Mouse (Mus musculus) midbrain, embryonic 10.5 days (tissue): Measurements from ENCODE around the gene Lce1m. TPM values are rescaled to one million over a fixed set of nuclear protein-coding genes. Genes with fewer than 3 reads are reported as not detected.

ENCODE experiments used
- DNase-seq: peaks from one replicate; pipeline ENCODE4 v3.0.0-alpha.2; 2017; ENCODE audit warnings: low spot score
- H3K27ac ChIP-seq: fragments of 300-500 bp; sonication (generic); replicated peaks from 2 replicates; pipeline ENCODE4 v1.5.1; 2016; ENCODE audit warnings: mild to moderate bottlenecking
- H3K27me3 ChIP-seq: fragments of 300-500 bp; sonication (generic); 2 replicates; pipeline ENCODE4 v1.6.1; 2016; ENCODE audit warnings: low read depth, mild to moderate bottlenecking; ENCODE audit not compliant: poor library complexity, severe bottlenecking
- H3K36me3 ChIP-seq: fragments of 300-500 bp; sonication (generic); 2 replicates; pipeline ENCODE4 v1.6.1; 2016; ENCODE audit warnings: mild to moderate bottlenecking, moderate library complexity
- H3K4me1 ChIP-seq: fragments of 300-500 bp; sonication (generic); 2 replicates; pipeline ENCODE4 v1.6.1; 2016
- H3K4me3 ChIP-seq: fragments of 300-500 bp; sonication (generic); 2 replicates; pipeline ENCODE4 v1.5.1; 2016; ENCODE audit warnings: mild to moderate bottlenecking, moderate library complexity
- H3K9me3 ChIP-seq: fragments of 300-500 bp; sonication (generic); replicated peaks from 2 replicates; pipeline ENCODE4 v1.6.1; 2016; ENCODE audit warnings: mild to moderate bottlenecking
- WGBS: fragments of 180-500 bp; shearing (Covaris S2); methylation state at CpG from one replicate; pipeline ENCODE4 v1.1.7; 2016; 5-methylcytosine and 5-hydroxymethylcytosine counted together
- polyA plus RNA-seq: library from polyadenylated mRNA; unstranded; fragments of >200 nt; fragmentation: Nextera tagmentation; extraction: Ambion mirVana; gene quantifications from 2 replicates; pipeline ENCODE4 v1.2.1, GENCODE M21; 2016

The Lce1m gene
- polyA plus RNA-seq, 1 experiment from 2014 or later, result not detected

DNA sequence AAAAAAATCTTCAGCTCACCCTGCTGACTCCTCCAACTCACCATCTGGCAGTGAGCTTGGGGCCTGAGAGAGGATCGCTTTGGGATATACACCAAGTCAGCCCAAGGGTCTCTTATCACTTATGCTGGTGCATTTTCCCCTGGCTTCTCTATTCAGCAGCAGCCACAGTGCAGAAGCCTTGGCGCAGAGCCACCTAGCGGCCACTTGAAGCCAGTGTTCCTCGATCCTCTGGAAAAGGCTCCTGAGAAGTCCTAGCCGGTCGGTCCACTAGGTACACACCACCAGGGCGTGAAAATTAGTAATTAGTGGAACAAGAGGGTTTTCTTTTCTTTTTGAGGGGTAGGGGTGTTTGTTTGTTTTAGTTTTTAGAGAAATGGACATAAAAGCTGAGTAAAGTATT is 20.2 kb downstream of the Lce1m start:
- H3K36me3 ChIP-seq, result no peaks in the 10 kb centered on the region
- no peak overlapping the region for H3K4me3 ChIP-seq
- no peaks in the 10 kb centered on the region for H3K9me3 ChIP-seq
- no peaks in the 10 kb centered on the region for H3K27me3 ChIP-seq
- 7% methylated on average over 7 of the region's 7 CpGs for WGBS
- H3K27ac ChIP-seq, result no peak overlapping the region
- no peaks in the 10 kb centered on the region for H3K4me1 ChIP-seq
- DNase-seq, result peak; percentile 76

DNA sequence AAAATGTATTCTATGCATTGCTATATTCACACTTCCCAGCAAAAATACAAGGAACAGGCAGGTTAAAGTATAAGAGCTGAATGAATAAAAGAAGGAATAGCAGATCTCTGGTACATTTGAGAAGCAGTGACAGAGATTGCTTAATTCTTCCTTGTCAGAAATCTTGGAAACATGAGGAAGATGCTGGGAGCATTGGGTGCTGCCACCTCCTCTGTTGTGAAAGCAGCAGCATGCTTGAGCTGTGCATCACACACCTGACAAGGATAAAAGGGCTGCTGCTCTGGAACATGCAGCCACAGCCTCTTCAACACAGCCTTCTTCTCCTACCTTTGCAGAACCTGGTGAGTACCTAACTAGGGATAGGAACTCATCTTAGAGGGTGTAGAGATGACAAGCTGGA is 26.9 kb downstream of the Lce1m start, which contains the start of gene Lce3f:
Lce3f (plus strand) TSS at position 301 of the 400 bp plus-strand sequence.
- Histone ChIP-seq H3K27me3 (no peaks in the 10 kb centered on the region), H3K36me3 (no peaks in the 10 kb centered on the region), H3K4me1 (no peaks in the 10 kb centered on the region), H3K9me3 (no peaks in the 10 kb centered on the region), H3K4me3 (no peak within 1 kb of the TSS), H3K27ac (no peak within 1 kb of the TSS)
- no peak for DNase-seq

DNA sequence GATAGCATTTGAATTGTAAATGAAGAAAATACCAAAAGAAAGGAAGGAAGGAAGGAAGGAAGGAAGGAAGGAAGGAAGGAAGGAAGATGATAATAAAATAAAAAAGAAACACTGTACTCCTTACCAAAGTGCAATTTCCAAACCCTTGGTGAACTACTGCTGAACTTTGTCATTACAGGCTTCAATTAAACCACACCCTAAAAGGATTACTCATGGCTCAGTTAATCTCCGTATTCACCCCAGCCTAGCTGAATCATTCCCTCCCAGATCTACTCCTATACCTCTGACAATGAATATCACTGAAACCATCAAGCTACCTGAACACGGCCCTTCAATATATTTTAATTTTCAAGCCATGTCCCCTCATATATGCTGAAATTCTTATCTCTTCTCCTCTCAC is 40.4 kb downstream of the Lce1m start:
- H3K9me3 ChIP-seq, result no peaks in the 10 kb centered on the region
- no peaks in the 10 kb centered on the region for H3K27me3 ChIP-seq
- H3K4me3 ChIP-seq, result no peak overlapping the region
- no peak for DNase-seq
- H3K27ac ChIP-seq, result no peak overlapping the region
- H3K4me1 ChIP-seq, result no peaks in the 10 kb centered on the region
- H3K36me3 ChIP-seq, result no peaks in the 10 kb centered on the region
- 71% methylated on average over 2 of the region's 2 CpGs for WGBS

Other genes starting within 250 kb of the Lce1m start
- gene Lce1i, start 240.2 kb downstream of the Lce1m start, polyA plus RNA-seq, result not detected in 2 replicates
- not detected in 2 replicates for gene Lce1j, start 228.5 kb downstream of the Lce1m start, polyA plus RNA-seq
- not detected in 2 replicates for gene Lce1k, start 211.2 kb downstream of the Lce1m start, polyA plus RNA-seq
- not detected in 2 replicates for gene Kprp, start 191.8 kb downstream of the Lce1m start, polyA plus RNA-seq
- not detected in 2 replicates for gene Lce1l, start 167.8 kb downstream of the Lce1m start, polyA plus RNA-seq
- gene 2310050C09Rik, start 148.8 kb downstream of the Lce1m start, polyA plus RNA-seq, result not detected in 2 replicates
- gene Lce3a, start 92.8 kb downstream of the Lce1m start, polyA plus RNA-seq, result not detected in 2 replicates
- not detected in 2 replicates for gene Lce3b, start 86.1 kb downstream of the Lce1m start, polyA plus RNA-seq
- gene Lce3c, start 74.6 kb downstream of the Lce1m start, polyA plus RNA-seq, result not detected in 2 replicates
- not detected in 2 replicates for gene Lce3d, start 61.7 kb downstream of the Lce1m start, polyA plus RNA-seq
- not detected in 2 replicates for gene Lce3e, start 52.0 kb downstream of the Lce1m start, polyA plus RNA-seq
- not detected in 2 replicates for gene Lce3f, start 26.8 kb downstream of the Lce1m start, polyA plus RNA-seq
- 0.17 and 0.32 TPM in 2 replicates for gene Crct1, start 3.4 kb downstream of the Lce1m start, polyA plus RNA-seq
- gene Gm4858, start 49.8 kb upstream of the Lce1m start, polyA plus RNA-seq, result not detected in 2 replicates
- not detected in 2 replicates for gene Crnn, start 125.7 kb upstream of the Lce1m start, polyA plus RNA-seq
- gene Flg2, start 178.2 kb upstream of the Lce1m start, polyA plus RNA-seq, result not detected in 2 replicates